Comparison of ENCODE assay signal across 17 mouse cellular contexts in genomic region chr1:90304331-90304730, GRCm38 (mm10).
A peak's percentile ranks its signal among the peaks of the same experiment; 100 is the strongest.
DNase-seq lines count a peak whose midpoint lies in the region; ATAC-seq and TF ChIP-seq lines count a peak whose summit lies in the region.
"Had no signal": no experiment of that assay in that cellular context is flagged by ENCODE, and none has a peak within 500 bp of the region (broad histone marks: within the 10 kb centered on the region; RNA-seq: fewer than 3 reads in every experiment).

No protein-coding gene starts in this region.

- peaks cover 8% of the 10 kb centered on the region; the same call in 1 of the 2 replicates for H3K9me3 ChIP-seq in midbrain, embryonic 10.5 days (replicated peaks)
- H3K9me3 ChIP-seq in midbrain, embryonic 11.5 days (ENCODE audit: control insufficient read depth, low read length), result peaks cover 3% of the 10 kb centered on the region; the same call in 1 of the 2 replicates
- peaks cover 9% of the 10 kb centered on the region; the same call in 1 of the 2 replicates for H3K9me3 ChIP-seq in forebrain, embryonic 13.5 days (replicated peaks)
- H3K9me3 ChIP-seq in hindbrain, postnatal 0 days (ENCODE audit: low read length), result no peaks in the 10 kb centered on the region
- H3K9me3 ChIP-seq in midbrain, embryonic 16.5 days (replicated peaks; ENCODE audit: control insufficient read depth, low read length, poor library complexity, severe bottlenecking), result no peaks in the 10 kb centered on the region; the same call in 1 of the 2 replicates

- TF ChIP-seq CTCF in hindbrain, postnatal 0 days (IDR thresholded peaks at IDR 0.05; ENCODE audit: low read depth), result no peak

- H3K36me3 ChIP-seq in midbrain, embryonic 10.5 days, result no peaks in the 10 kb centered on the region
- no peaks in the 10 kb centered on the region for H3K36me3 ChIP-seq in midbrain, embryonic 11.5 days (ENCODE audit: control insufficient read depth, insufficient read depth, low read length)
- H3K36me3 ChIP-seq in forebrain, embryonic 13.5 days (ENCODE audit: poor library complexity, severe bottlenecking), result no peaks in the 10 kb centered on the region
- no peaks in the 10 kb centered on the region for H3K36me3 ChIP-seq in hindbrain, postnatal 0 days (ENCODE audit: insufficient read depth, low read length)
- H3K36me3 ChIP-seq in midbrain, embryonic 16.5 days (ENCODE audit: control insufficient read depth, insufficient read depth, low read length), result no peaks in the 10 kb centered on the region
- H3K36me3 ChIP-seq: G1E; liver, embryonic 12.5 days had no signal

- H3K9ac ChIP-seq in midbrain, embryonic 11.5 days (ENCODE audit: low read length), result no peak overlapping the region
- no peak overlapping the region for H3K9ac ChIP-seq in forebrain, embryonic 13.5 days
- no peak overlapping the region for H3K9ac ChIP-seq in hindbrain, postnatal 0 days (replicated peaks; ENCODE audit: low read length)
- no peak overlapping the region for H3K9ac ChIP-seq in midbrain, embryonic 16.5 days (ENCODE audit: low read depth, low read length)
- H3K9ac ChIP-seq: liver, embryonic 12.5 days had no signal

- ATAC-seq in midbrain, embryonic 11.5 days (ENCODE audit: low FRiP score), result no peak
- ATAC-seq in forebrain, embryonic 13.5 days, result peak; percentile 45; the same call in 1 of the 2 replicates
- peak; percentile 45; the same call in 1 of the 2 replicates for ATAC-seq in hindbrain, postnatal 0 days
- peak; percentile 62; the same call in 1 of the 2 replicates for ATAC-seq in midbrain, embryonic 16.5 days
- ATAC-seq: intestine, embryonic 16.5 days; liver, embryonic 12.5 days had no signal

- H3K4me3 ChIP-seq in midbrain, embryonic 10.5 days, result no peak overlapping the region
- no peak overlapping the region for H3K4me3 ChIP-seq in midbrain, embryonic 11.5 days (ENCODE audit: low read depth, low read length)
- H3K4me3 ChIP-seq in forebrain, embryonic 13.5 days, result no peak overlapping the region
- no peak overlapping the region for H3K4me3 ChIP-seq in hindbrain, postnatal 0 days (ENCODE audit: low read length)
- H3K4me3 ChIP-seq in midbrain, embryonic 16.5 days (ENCODE audit: low read depth, low read length), result no peak overlapping the region
- H3K4me3 ChIP-seq: liver, embryonic 12.5 days had no signal

- no peaks in the 10 kb centered on the region for H3K27me3 ChIP-seq in midbrain, embryonic 10.5 days (ENCODE audit: low read depth, poor library complexity, severe bottlenecking)
- no peaks in the 10 kb centered on the region for H3K27me3 ChIP-seq in midbrain, embryonic 11.5 days (ENCODE audit: control insufficient read depth, insufficient read depth, low read length)
- H3K27me3 ChIP-seq in forebrain, embryonic 13.5 days, result no peaks in the 10 kb centered on the region
- no peaks in the 10 kb centered on the region for H3K27me3 ChIP-seq in hindbrain, postnatal 0 days (ENCODE audit: insufficient read depth, low read length)
- H3K27me3 ChIP-seq in midbrain, embryonic 16.5 days (ENCODE audit: control insufficient read depth, insufficient read depth, low read depth, low read length), result no peaks in the 10 kb centered on the region

- H3K27ac ChIP-seq in midbrain, embryonic 10.5 days (replicated peaks), result peak overlapping the region; percentile 57; the same call in 1 of the 2 replicates
- H3K27ac ChIP-seq in midbrain, embryonic 11.5 days (ENCODE audit: low read depth, low read length), result no peak overlapping the region
- 0 out of 2 replicates have a peak overlapping the region, but pooled peaks have one; percentile 27 for H3K27ac ChIP-seq in forebrain, embryonic 13.5 days
- H3K27ac ChIP-seq in hindbrain, postnatal 0 days, result no peak overlapping the region
- H3K27ac ChIP-seq in midbrain, embryonic 16.5 days (ENCODE audit: low read length), result no peak overlapping the region
- H3K27ac ChIP-seq: kidney, postnatal 0 days; liver, embryonic 12.5 days had no signal

- 81% methylated on average over 7 of the region's 7 CpGs for WGBS in midbrain, embryonic 10.5 days
- WGBS in midbrain, embryonic 11.5 days, result 84% methylated on average over 7 of the region's 7 CpGs
- WGBS in forebrain, embryonic 13.5 days, result 63% methylated on average over 7 of the region's 7 CpGs
- 29% methylated on average over 7 of the region's 7 CpGs for WGBS in hindbrain, postnatal 0 days
- 44% methylated on average over 7 of the region's 7 CpGs for WGBS in midbrain, embryonic 16.5 days

- H3K4me1 ChIP-seq in midbrain, embryonic 10.5 days, result peaks cover 13% of the 10 kb centered on the region; the same call in 1 of the 2 replicates
- no peaks in the 10 kb centered on the region for H3K4me1 ChIP-seq in midbrain, embryonic 11.5 days (ENCODE audit: control insufficient read depth, insufficient read depth, low read length)
- H3K4me1 ChIP-seq in forebrain, embryonic 13.5 days, result peaks cover 10% of the 10 kb centered on the region; the same call in 1 of the 2 replicates
- no peaks in the 10 kb centered on the region; the same call in 1 of the 2 replicates for H3K4me1 ChIP-seq in hindbrain, postnatal 0 days (ENCODE audit: insufficient read depth, low read length)
- H3K4me1 ChIP-seq in midbrain, embryonic 16.5 days (ENCODE audit: control insufficient read depth, insufficient read depth, low read length), result peaks cover 6% of the 10 kb centered on the region; the same call in 1 of the 2 replicates
- H3K4me1 ChIP-seq: liver, embryonic 12.5 days had no signal

- H3K4me2 ChIP-seq in midbrain, embryonic 11.5 days, result no peak overlapping the region
- H3K4me2 ChIP-seq in forebrain, embryonic 13.5 days, result no peak overlapping the region
- H3K4me2 ChIP-seq in hindbrain, postnatal 0 days (ENCODE audit: low read depth, low read length), result no peak overlapping the region
- H3K4me2 ChIP-seq in midbrain, embryonic 16.5 days (ENCODE audit: low read length), result no peak overlapping the region
- H3K4me2 ChIP-seq: liver, embryonic 12.5 days had no signal

- no peak for DNase-seq in midbrain, embryonic 10.5 days (ENCODE audit: low spot score)
- DNase-seq in midbrain, embryonic 11.5 days (ENCODE audit: low spot score, missing footprints), result no peak
- peak; percentile 48 for DNase-seq in hindbrain, postnatal 0 days (ENCODE audit: low spot score)
- no peak for DNase-seq in layer of hippocampus, adult 8-10 months (ENCODE audit: low spot score in 2 of 2)
- no peak for DNase-seq in embryo, embryonic 9.5 days (ENCODE audit: extremely low spot score)
- DNase-seq: adrenal gland, adult 8-10 months; cerebellum, adult 9-11 months; gastrocnemius, postnatal 14 days; layer of hippocampus, adult 9-11 months; lung, postnatal 14 days; thymus, postnatal 25 days had no signal

Comparison
In these comparisons a context has a peak if more than half of its experiments do, and no peak if none do; other contexts are left out.
1. H3K27ac ChIP-seq: peak in midbrain, embryonic 10.5 days (single experiment) and forebrain, embryonic 13.5 days (single experiment); none in midbrain, embryonic 11.5 days (single experiment), hindbrain, postnatal 0 days (single experiment) and midbrain, embryonic 16.5 days (single experiment).